Mouse (Mus musculus): ENCODE data around the gene Zc3hav1. TPM values are rescaled to one million over a fixed set of nuclear protein-coding genes. Genes with fewer than 3 reads are reported as not detected.

Gene Zc3hav1
- polyA plus RNA-seq, 1 experiment from 2014 or later, result 1.6 TPM

DNA sequence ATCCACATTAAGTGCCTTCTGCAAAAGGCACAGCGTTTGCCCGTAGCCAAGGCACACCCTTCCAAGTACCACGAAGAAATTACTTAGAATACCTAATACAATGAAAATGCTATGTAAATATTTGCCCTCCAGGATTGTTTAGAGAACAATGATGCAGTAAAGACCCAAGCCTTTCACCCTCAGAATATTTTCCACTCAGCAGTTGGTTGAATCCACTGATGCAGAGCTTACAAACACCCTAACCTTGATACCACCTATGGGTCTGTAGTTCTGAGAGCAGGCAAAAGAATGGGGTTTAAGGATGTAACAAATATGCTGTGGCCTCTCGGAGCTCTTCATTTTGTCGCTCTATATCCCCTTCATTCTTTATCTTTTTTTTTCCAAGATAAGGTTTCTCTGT lies 6.5 kb downstream of the Zc3hav1 start:
- Histone ChIP-seq H3K36me3 (ENCODE audit: control insufficient read depth, insufficient read depth, low read length) (no peaks in the 10 kb centered on the region), H3K9ac (ENCODE audit: low read length) (no peak overlapping the region), H3K27ac (replicated peaks; ENCODE audit: low read depth, low read length) (no peak overlapping the region), H3K4me2 (ENCODE audit: low read depth, severe bottlenecking) (no peak overlapping the region), H3K4me3 (ENCODE audit: low read depth, low read length) (no peak overlapping the region), H3K9me3 (ENCODE audit: control insufficient read depth, low read length) (no peaks in the 10 kb centered on the region), H3K4me1 (ENCODE audit: control insufficient read depth, insufficient read depth, low read length) (no peaks in the 10 kb centered on the region), H3K27me3 (ENCODE audit: control insufficient read depth, insufficient read depth, low read length) (peaks cover 17% of the 10 kb centered on the region)
- DNase-seq (ENCODE audit: low spot score) (no peak), ATAC-seq (ENCODE audit: insufficient number of reproducible peaks, low FRiP score, low TSS enrichment, low read depth) (no peak)
- WGBS, result 85% methylated on average over 5 of the region's 5 CpGs

DNA sequence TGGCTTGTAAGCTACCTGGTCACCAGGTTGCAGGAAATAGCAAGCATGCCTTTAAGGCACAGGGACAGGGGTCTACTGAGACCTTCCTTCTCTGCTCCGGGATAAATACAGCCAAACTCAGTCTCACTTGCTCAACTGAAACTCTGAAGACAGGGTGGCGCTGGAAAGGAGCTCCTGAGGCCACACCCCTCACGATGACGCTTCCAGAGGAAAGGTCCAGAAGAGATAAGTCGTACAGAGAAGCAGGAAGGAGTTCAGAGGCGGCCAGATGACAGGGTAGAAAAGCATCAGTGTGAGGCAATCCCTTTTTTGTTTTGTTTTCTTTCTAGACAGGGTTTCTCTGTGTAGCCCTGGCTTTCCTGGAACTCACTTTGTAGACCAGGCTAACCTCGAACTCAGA lies 8.6 kb downstream of the Zc3hav1 start:
- Histone ChIP-seq H3K4me2 (ENCODE audit: low read depth, severe bottlenecking) (no peak overlapping the region), H3K27ac (replicated peaks; ENCODE audit: low read depth, low read length) (no peak overlapping the region), H3K9me3 (ENCODE audit: control insufficient read depth, low read length) (no peaks in the 10 kb centered on the region), H3K36me3 (ENCODE audit: control insufficient read depth, insufficient read depth, low read length) (no peaks in the 10 kb centered on the region), H3K27me3 (ENCODE audit: control insufficient read depth, insufficient read depth, low read length) (peaks cover 3% of the 10 kb centered on the region; the same call in 1 of the 2 replicates), H3K4me1 (ENCODE audit: control insufficient read depth, insufficient read depth, low read length) (no peaks in the 10 kb centered on the region), H3K4me3 (ENCODE audit: low read depth, low read length) (no peak overlapping the region), H3K9ac (ENCODE audit: low read length) (no peak overlapping the region)
- no peak for ATAC-seq (ENCODE audit: insufficient number of reproducible peaks, low FRiP score, low TSS enrichment, low read depth)
- no peak for DNase-seq (ENCODE audit: low spot score)
- 52% methylated on average over 7 of the region's 7 CpGs for WGBS

DNA sequence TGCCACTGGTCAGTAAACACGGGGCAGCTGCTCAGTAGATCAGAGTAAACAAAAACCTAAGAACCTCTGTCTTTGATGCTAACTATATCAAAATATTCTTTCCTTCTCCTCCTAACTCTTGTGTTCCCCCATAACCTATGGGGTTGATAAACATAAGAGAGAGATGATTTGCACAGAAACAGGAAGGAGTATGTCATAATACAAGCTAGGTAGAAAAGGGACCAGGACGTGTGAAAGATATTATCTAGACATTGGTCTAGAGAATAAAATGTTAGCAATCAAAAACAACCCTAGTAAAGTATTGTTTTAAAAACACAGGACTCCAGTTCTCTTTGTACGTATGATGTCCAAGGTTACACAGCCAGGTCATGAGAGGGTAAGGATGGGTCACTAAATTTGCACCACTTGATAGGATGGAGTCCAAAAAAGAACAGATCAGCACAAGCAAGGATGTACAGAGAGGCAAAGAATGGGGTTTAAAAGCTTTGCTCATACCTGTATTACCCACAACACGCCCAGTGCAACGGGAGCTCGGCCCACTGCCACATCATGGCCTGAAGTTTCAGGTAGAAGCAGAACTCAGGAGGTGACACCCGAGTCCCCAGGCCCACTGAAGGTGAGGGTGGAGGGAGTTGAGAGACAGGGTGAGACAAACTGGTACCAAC lies 10.3 kb downstream of the Zc3hav1 start:
- H3K9me3 ChIP-seq (ENCODE audit: control insufficient read depth, low read length), result no peaks in the 10 kb centered on the region
- no peak overlapping the region for H3K4me3 ChIP-seq (ENCODE audit: low read depth, low read length)
- H3K9ac ChIP-seq (ENCODE audit: low read length), result no peak overlapping the region
- H3K36me3 ChIP-seq (ENCODE audit: control insufficient read depth, insufficient read depth, low read length), result no peaks in the 10 kb centered on the region
- ATAC-seq (ENCODE audit: insufficient number of reproducible peaks, low FRiP score, low TSS enrichment, low read depth) (no peak), DNase-seq (ENCODE audit: low spot score) (no peak)
- H3K27ac ChIP-seq (replicated peaks; ENCODE audit: low read depth, low read length), result no peak overlapping the region
- 82% methylated on average over 7 of the region's 7 CpGs for WGBS
- H3K4me1 ChIP-seq (ENCODE audit: control insufficient read depth, insufficient read depth, low read length), result no peaks in the 10 kb centered on the region
- no peak overlapping the region for H3K4me2 ChIP-seq (ENCODE audit: low read depth, severe bottlenecking)
- H3K27me3 ChIP-seq (ENCODE audit: control insufficient read depth, insufficient read depth, low read length), result no peaks in the 10 kb centered on the region

DNA sequence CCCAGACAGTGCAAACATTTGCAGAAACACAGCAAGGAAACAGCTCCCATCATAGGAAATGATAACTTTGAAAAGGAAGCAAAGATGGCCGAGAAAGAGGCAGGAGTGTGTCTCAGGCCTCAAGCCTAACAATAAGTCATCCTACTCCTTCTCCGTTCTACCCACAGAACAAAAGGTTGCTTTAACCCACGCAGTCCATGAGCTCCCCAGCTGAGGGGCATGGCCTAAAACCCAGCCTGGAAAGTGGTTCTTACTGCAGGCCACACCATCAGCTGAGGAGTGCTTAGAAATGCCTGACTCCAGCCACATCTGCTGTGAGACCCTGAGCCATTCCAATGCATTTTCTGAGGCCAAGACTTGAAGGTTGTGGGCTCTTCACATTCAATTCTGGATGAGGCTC lies 10.8 kb downstream of the Zc3hav1 start:
- Histone ChIP-seq H3K36me3 (ENCODE audit: control insufficient read depth, insufficient read depth, low read length) (no peaks in the 10 kb centered on the region), H3K9me3 (ENCODE audit: control insufficient read depth, low read length) (no peaks in the 10 kb centered on the region), H3K27me3 (ENCODE audit: control insufficient read depth, insufficient read depth, low read length) (no peaks in the 10 kb centered on the region), H3K4me2 (ENCODE audit: low read depth, severe bottlenecking) (no peak overlapping the region), H3K27ac (replicated peaks; ENCODE audit: low read depth, low read length) (no peak overlapping the region), H3K4me3 (ENCODE audit: low read depth, low read length) (no peak overlapping the region), H3K4me1 (ENCODE audit: control insufficient read depth, insufficient read depth, low read length) (no peaks in the 10 kb centered on the region), H3K9ac (ENCODE audit: low read length) (no peak overlapping the region)
- no peak for DNase-seq (ENCODE audit: low spot score)
- 70% methylated on average over 3 of the region's 3 CpGs for WGBS
- no peak for ATAC-seq (ENCODE audit: insufficient number of reproducible peaks, low FRiP score, low TSS enrichment, low read depth)

DNA sequence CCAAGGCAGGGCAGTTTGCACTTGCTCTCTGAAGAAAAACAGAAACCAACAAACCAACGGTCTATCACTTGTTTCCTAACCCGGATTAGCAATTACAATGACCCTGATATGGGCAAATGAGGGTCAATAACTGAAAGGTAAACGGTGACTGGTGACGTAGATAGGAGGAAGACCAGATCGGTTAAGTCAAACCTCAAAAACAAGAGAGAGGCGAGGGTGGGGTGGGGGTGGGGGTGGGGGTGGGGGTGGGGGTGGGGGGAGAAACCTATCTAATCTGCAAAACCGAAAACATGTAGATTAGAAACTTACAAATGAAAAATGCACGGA lies 11.8 kb downstream of the Zc3hav1 start:
- ATAC-seq (ENCODE audit: insufficient number of reproducible peaks, low FRiP score, low TSS enrichment, low read depth) (no peak), DNase-seq (ENCODE audit: low spot score) (no peak)
- Histone ChIP-seq H3K9ac (ENCODE audit: low read length) (no peak overlapping the region), H3K4me1 (ENCODE audit: control insufficient read depth, insufficient read depth, low read length) (no peaks in the 10 kb centered on the region), H3K4me2 (ENCODE audit: low read depth, severe bottlenecking) (no peak overlapping the region), H3K27ac (replicated peaks; ENCODE audit: low read depth, low read length) (no peak overlapping the region), H3K4me3 (ENCODE audit: low read depth, low read length) (no peak overlapping the region), H3K9me3 (ENCODE audit: control insufficient read depth, low read length) (no peaks in the 10 kb centered on the region), H3K36me3 (ENCODE audit: control insufficient read depth, insufficient read depth, low read length) (no peaks in the 10 kb centered on the region), H3K27me3 (ENCODE audit: control insufficient read depth, insufficient read depth, low read length) (no peaks in the 10 kb centered on the region)
- WGBS, result 72% methylated on average over 8 of the region's 8 CpGs

DNA sequence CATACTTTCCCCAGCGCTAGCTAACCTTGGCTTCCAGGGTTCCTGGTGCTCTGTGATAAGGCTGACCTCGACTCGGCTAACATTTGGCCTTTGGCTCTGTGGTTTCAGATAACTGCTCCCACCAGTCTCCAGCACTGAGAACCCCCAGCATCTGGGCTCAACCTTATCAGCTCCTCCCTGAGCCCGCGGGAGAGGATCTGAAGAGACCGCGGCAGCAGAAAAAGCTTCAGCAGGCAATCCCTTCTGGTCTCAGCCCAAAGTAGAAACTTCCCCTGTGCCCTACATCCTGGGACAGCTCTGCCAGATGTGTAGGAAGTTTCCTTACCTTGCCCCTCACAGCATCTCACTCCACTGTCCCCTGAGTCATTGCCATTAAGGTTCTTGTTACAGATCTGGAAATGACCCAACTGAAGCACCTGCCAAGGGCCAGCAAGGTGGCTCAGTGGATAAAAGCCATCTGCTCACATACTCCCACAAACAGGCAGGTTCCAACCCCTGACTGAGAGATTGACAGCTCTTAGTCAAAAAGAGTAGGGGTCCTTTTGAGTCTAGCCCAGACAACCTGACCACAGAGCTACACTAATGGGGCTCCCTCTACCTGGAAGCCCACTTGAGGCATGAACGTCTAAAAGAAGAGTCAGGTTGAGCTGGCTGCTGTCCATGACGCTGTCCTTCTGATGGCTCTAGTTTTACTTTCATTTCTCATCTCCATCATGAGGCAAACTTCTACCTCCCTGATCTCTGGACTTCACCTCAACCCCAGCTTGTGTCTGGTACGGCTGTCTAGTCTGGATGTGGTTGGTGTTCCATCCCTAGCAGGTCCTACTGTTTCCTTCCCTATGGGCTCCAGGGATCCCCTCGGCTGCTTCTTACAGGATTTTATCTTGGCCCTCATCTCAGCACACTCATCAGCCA lies 12.4 kb downstream of the Zc3hav1 start:
- H3K27ac ChIP-seq (replicated peaks; ENCODE audit: low read depth, low read length), result no peak overlapping the region
- no peaks in the 10 kb centered on the region for H3K27me3 ChIP-seq (ENCODE audit: control insufficient read depth, insufficient read depth, low read length)
- H3K4me3 ChIP-seq (ENCODE audit: low read depth, low read length), result no peak overlapping the region
- no peak overlapping the region for H3K4me2 ChIP-seq (ENCODE audit: low read depth, severe bottlenecking)
- no peak overlapping the region for H3K9ac ChIP-seq (ENCODE audit: low read length)
- ATAC-seq (ENCODE audit: insufficient number of reproducible peaks, low FRiP score, low TSS enrichment, low read depth) (no peak), DNase-seq (ENCODE audit: low spot score) (no peak)
- no peaks in the 10 kb centered on the region for H3K4me1 ChIP-seq (ENCODE audit: control insufficient read depth, insufficient read depth, low read length)
- H3K36me3 ChIP-seq (ENCODE audit: control insufficient read depth, insufficient read depth, low read length), result no peaks in the 10 kb centered on the region
- no peaks in the 10 kb centered on the region for H3K9me3 ChIP-seq (ENCODE audit: control insufficient read depth, low read length)
- 54% methylated on average over 11 of the region's 11 CpGs for WGBS

DNA sequence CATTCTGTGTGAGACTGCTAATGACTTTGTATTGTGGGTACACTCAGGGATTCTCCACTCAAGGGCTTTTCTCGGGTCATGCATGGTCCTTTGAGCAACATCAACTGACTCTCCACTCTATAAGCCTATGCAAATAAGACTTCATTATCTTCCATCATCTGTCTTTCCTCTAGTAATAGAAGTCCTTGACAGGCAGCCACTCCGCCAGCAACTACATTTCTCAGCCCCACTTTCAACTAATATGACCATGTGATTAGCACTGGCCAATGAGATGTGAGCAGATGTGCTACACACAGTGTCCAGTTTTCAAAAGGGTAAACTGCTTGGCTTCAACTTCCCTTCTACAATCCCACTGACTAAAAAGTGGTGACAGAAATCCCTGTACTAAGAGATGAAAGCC lies 15.3 kb downstream of the Zc3hav1 start:
- 75% methylated on average over 2 of the region's 2 CpGs for WGBS
- no peaks in the 10 kb centered on the region for H3K27me3 ChIP-seq (ENCODE audit: control insufficient read depth, insufficient read depth, low read length)
- ATAC-seq (ENCODE audit: insufficient number of reproducible peaks, low FRiP score, low TSS enrichment, low read depth), result no peak
- no peak overlapping the region for H3K4me2 ChIP-seq (ENCODE audit: low read depth, severe bottlenecking)
- no peaks in the 10 kb centered on the region for H3K4me1 ChIP-seq (ENCODE audit: control insufficient read depth, insufficient read depth, low read length)
- DNase-seq (ENCODE audit: low spot score), result no peak
- no peaks in the 10 kb centered on the region for H3K36me3 ChIP-seq (ENCODE audit: control insufficient read depth, insufficient read depth, low read length)
- H3K27ac ChIP-seq (replicated peaks; ENCODE audit: low read depth, low read length), result no peak overlapping the region
- no peak overlapping the region for H3K9ac ChIP-seq (ENCODE audit: low read length)
- H3K4me3 ChIP-seq (ENCODE audit: low read depth, low read length), result no peak overlapping the region
- H3K9me3 ChIP-seq (ENCODE audit: control insufficient read depth, low read length), result no peaks in the 10 kb centered on the region

DNA sequence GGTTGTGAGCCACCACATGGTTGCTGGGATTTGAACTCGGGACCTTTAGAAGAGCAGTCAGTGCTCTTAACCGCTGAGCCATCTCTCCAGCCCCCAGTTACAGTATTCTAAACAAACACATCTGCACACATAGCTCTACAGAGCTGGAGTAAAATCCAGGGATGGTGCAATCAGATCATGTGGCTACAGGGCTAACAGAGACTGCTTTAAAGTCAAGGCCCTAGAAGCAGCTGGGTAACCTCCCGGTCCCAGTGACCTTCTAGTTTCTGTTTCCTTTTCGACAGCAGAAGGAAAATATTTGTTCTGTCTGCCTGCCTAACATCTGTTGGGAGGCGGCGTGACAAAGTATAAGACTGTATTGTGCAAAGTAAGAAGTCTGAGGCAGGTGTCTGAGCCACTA lies 16.5 kb downstream of the Zc3hav1 start:
- DNase-seq (ENCODE audit: low spot score) (no peak), ATAC-seq (ENCODE audit: insufficient number of reproducible peaks, low FRiP score, low TSS enrichment, low read depth) (no peak)
- Histone ChIP-seq H3K36me3 (ENCODE audit: control insufficient read depth, insufficient read depth, low read length) (no peaks in the 10 kb centered on the region), H3K4me3 (ENCODE audit: low read depth, low read length) (no peak overlapping the region), H3K4me2 (ENCODE audit: low read depth, severe bottlenecking) (no peak overlapping the region), H3K4me1 (ENCODE audit: control insufficient read depth, insufficient read depth, low read length) (no peaks in the 10 kb centered on the region), H3K9ac (ENCODE audit: low read length) (no peak overlapping the region), H3K9me3 (ENCODE audit: control insufficient read depth, low read length) (no peaks in the 10 kb centered on the region), H3K27ac (replicated peaks; ENCODE audit: low read depth, low read length) (no peak overlapping the region), H3K27me3 (ENCODE audit: control insufficient read depth, insufficient read depth, low read length) (no peaks in the 10 kb centered on the region)
- whole genome bisulfite sequencing, result 82% methylated on average over 6 of the region's 6 CpGs
